33 mouse cellular contexts compared by ENCODE assay signal in genomic region chr1:120044584-120044983, GRCm38 (mm10). TPM values are rescaled to one million over a fixed set of nuclear protein-coding genes. Genes with fewer than 3 reads are reported as not detected.
DNase-seq lines count a peak whose midpoint lies in the region; ATAC-seq and TF ChIP-seq lines count a peak whose summit lies in the region.
"Had no signal": no experiment of that assay in that cellular context is flagged by ENCODE, and none has a peak within 500 bp of the region (broad histone marks: within the 10 kb centered on the region; RNA-seq: fewer than 3 reads in every experiment).

No protein-coding gene starts in this region.

- H3K4me1 ChIP-seq in embryonic facial prominence, embryonic 11.5 days (ENCODE audit: control insufficient read depth, insufficient read depth, low read length): no peaks in the 10 kb centered on the region
- no peaks in the 10 kb centered on the region for H3K4me1 ChIP-seq in embryonic facial prominence, embryonic 10.5 days
- H3K4me1 ChIP-seq in kidney, embryonic 16.5 days (ENCODE audit: insufficient read depth, low read length): peaks cover 2% of the 10 kb centered on the region; the same call in 1 of the 2 replicates
- H3K4me1 ChIP-seq in forebrain, postnatal 0 days (ENCODE audit: insufficient read depth): no peaks in the 10 kb centered on the region
- H3K4me1 ChIP-seq: hindbrain, embryonic 10.5 days; intestine, embryonic 15.5 days; limb, embryonic 13.5 days; liver, embryonic 12.5 days; midbrain, embryonic 10.5 days; midbrain, embryonic 15.5 days had no signal

- no peak for TF ChIP-seq CTCF in forebrain, postnatal 0 days (IDR thresholded peaks at IDR 0.05; ENCODE audit: low read depth)

- H3ac ChIP-seq in myocyte (ENCODE audit: control insufficient read depth, insufficient read length): no peak overlapping the region

- no peak overlapping the region for H3K4me2 ChIP-seq in embryonic facial prominence, embryonic 11.5 days (ENCODE audit: low read depth, low read length)
- H3K4me2 ChIP-seq in kidney, embryonic 16.5 days (replicated peaks; ENCODE audit: low read depth, low read length): no peak overlapping the region
- peak overlapping the region; percentile 60 for H3K4me2 ChIP-seq in myocyte (ENCODE audit: low read depth)
- no peak overlapping the region for H3K4me2 ChIP-seq in forebrain, postnatal 0 days (ENCODE audit: low read depth)
- H3K4me2 ChIP-seq: heart, embryonic 13.5 days; intestine, embryonic 15.5 days; limb, embryonic 13.5 days; liver, embryonic 12.5 days; midbrain, embryonic 15.5 days had no signal

- no peak overlapping the region for H3K27ac ChIP-seq in embryonic facial prominence, embryonic 11.5 days (replicated peaks; ENCODE audit: low read depth, low read length)
- no peak overlapping the region for H3K27ac ChIP-seq in embryonic facial prominence, embryonic 10.5 days (replicated peaks)
- H3K27ac ChIP-seq in kidney, embryonic 16.5 days (ENCODE audit: low read length): no peak overlapping the region
- H3K27ac ChIP-seq in forebrain, postnatal 0 days (ENCODE audit: low read depth, low read length): no peak overlapping the region
- H3K27ac ChIP-seq: heart, embryonic 13.5 days; hindbrain, embryonic 10.5 days; hindbrain, postnatal 0 days; intestine, embryonic 15.5 days; limb, embryonic 13.5 days; liver, embryonic 12.5 days; macrophage; midbrain, embryonic 10.5 days; midbrain, embryonic 15.5 days had no signal

- no peaks in the 10 kb centered on the region for H3K36me3 ChIP-seq in embryonic facial prominence, embryonic 11.5 days (replicated peaks; ENCODE audit: control insufficient read depth, insufficient read depth, low read depth, low read length)
- H3K36me3 ChIP-seq in embryonic facial prominence, embryonic 10.5 days (replicated peaks): no peaks in the 10 kb centered on the region
- H3K36me3 ChIP-seq in kidney, embryonic 16.5 days (ENCODE audit: insufficient read depth, low read length): no peaks in the 10 kb centered on the region
- no peaks in the 10 kb centered on the region for H3K36me3 ChIP-seq in myocyte (ENCODE audit: control insufficient read depth, insufficient read depth)
- no peaks in the 10 kb centered on the region for H3K36me3 ChIP-seq in forebrain, postnatal 0 days (ENCODE audit: insufficient read depth)
- H3K36me3 ChIP-seq: heart, embryonic 13.5 days; hindbrain, embryonic 10.5 days; intestine, embryonic 15.5 days; limb, embryonic 13.5 days; liver, embryonic 12.5 days; midbrain, embryonic 10.5 days; midbrain, embryonic 15.5 days had no signal

- no peak for TF ChIP-seq POLR2A in myocyte (IDR thresholded peaks at IDR 0.05; ENCODE audit: insufficient read length, low read depth)

- WGBS in embryonic facial prominence, embryonic 11.5 days: 87% methylated on average over 16 of the region's 16 CpGs
- WGBS in embryonic facial prominence, embryonic 10.5 days: 90% methylated on average over 16 of the region's 16 CpGs
- WGBS in kidney, embryonic 16.5 days: 69% methylated on average over 16 of the region's 16 CpGs
- 90% methylated on average over 16 of the region's 16 CpGs for WGBS in forebrain, postnatal 0 days

- H3K79me2 ChIP-seq in myocyte (ENCODE audit: control insufficient read depth, insufficient read depth): no peaks in the 10 kb centered on the region

- H3K4me3 ChIP-seq in embryonic facial prominence, embryonic 11.5 days (ENCODE audit: low read depth, low read length): no peak overlapping the region
- H3K4me3 ChIP-seq in embryonic facial prominence, embryonic 10.5 days: no peak overlapping the region
- H3K4me3 ChIP-seq in kidney, embryonic 16.5 days (ENCODE audit: low read length): no peak overlapping the region
- no peak overlapping the region for H3K4me3 ChIP-seq in myocyte
- H3K4me3 ChIP-seq in forebrain, postnatal 0 days (ENCODE audit: low read depth, low read length): no peak overlapping the region
- H3K4me3 ChIP-seq: heart, embryonic 13.5 days; hindbrain, embryonic 10.5 days; intestine, embryonic 15.5 days; limb, embryonic 13.5 days; liver, embryonic 12.5 days; midbrain, embryonic 10.5 days; midbrain, embryonic 15.5 days had no signal

- no peaks in the 10 kb centered on the region for H3K27me3 ChIP-seq in embryonic facial prominence, embryonic 11.5 days (ENCODE audit: control insufficient read depth, insufficient read depth, low read length)
- H3K27me3 ChIP-seq in embryonic facial prominence, embryonic 10.5 days (replicated peaks; ENCODE audit: low read depth, poor library complexity, severe bottlenecking): no peaks in the 10 kb centered on the region
- H3K27me3 ChIP-seq in kidney, embryonic 16.5 days (ENCODE audit: insufficient read depth, low read length): no peaks in the 10 kb centered on the region
- no peaks in the 10 kb centered on the region for H3K27me3 ChIP-seq in myocyte (ENCODE audit: control insufficient read depth, insufficient read depth, insufficient read length)
- H3K27me3 ChIP-seq in forebrain, postnatal 0 days (ENCODE audit: insufficient read depth, low read length): no peaks in the 10 kb centered on the region
- H3K27me3 ChIP-seq: heart, embryonic 13.5 days; intestine, embryonic 15.5 days; limb, embryonic 13.5 days; liver, embryonic 12.5 days; midbrain, embryonic 15.5 days had no signal

- H3K9me3 ChIP-seq in embryonic facial prominence, embryonic 11.5 days (replicated peaks; ENCODE audit: control insufficient read depth, low read length): no peaks in the 10 kb centered on the region
- no peaks in the 10 kb centered on the region for H3K9me3 ChIP-seq in embryonic facial prominence, embryonic 10.5 days
- no peaks in the 10 kb centered on the region for H3K9me3 ChIP-seq in kidney, embryonic 16.5 days (ENCODE audit: low read length)
- no peaks in the 10 kb centered on the region for H3K9me3 ChIP-seq in forebrain, postnatal 0 days (ENCODE audit: low read length)
- H3K9me3 ChIP-seq: heart, embryonic 13.5 days; hindbrain, embryonic 10.5 days; intestine, embryonic 15.5 days; limb, embryonic 13.5 days; liver, embryonic 12.5 days; midbrain, embryonic 10.5 days; midbrain, embryonic 15.5 days had no signal

- 0 out of 2 replicates have a peak, but pooled peaks have one; percentile 29 for ATAC-seq in embryonic facial prominence, embryonic 11.5 days (replicated peaks; ENCODE audit: insufficient number of reproducible peaks, low FRiP score, low TSS enrichment, low read depth)
- ATAC-seq in kidney, embryonic 16.5 days (ENCODE audit: low FRiP score, low TSS enrichment): 0 out of 2 replicates have a peak, but pooled peaks have one; percentile 39
- peak; percentile 55 for ATAC-seq in common myeloid progenitor, adult 5-6 weeks (replicated peaks; ENCODE audit: low read depth, poor library complexity, severe bottlenecking)
- ATAC-seq in forebrain, postnatal 0 days: no peak
- ATAC-seq: forebrain, embryonic 14.5 days; hindbrain, postnatal 0 days; intestine, embryonic 15.5 days; liver, embryonic 12.5 days; liver, postnatal 0 days; midbrain, embryonic 15.5 days had no signal

- H3K9ac ChIP-seq in embryonic facial prominence, embryonic 11.5 days (replicated peaks; ENCODE audit: low read length): no peak overlapping the region
- no peak overlapping the region for H3K9ac ChIP-seq in kidney, embryonic 16.5 days (replicated peaks; ENCODE audit: low read length)
- H3K9ac ChIP-seq in forebrain, postnatal 0 days: no peak overlapping the region
- H3K9ac ChIP-seq: heart, embryonic 13.5 days; intestine, embryonic 15.5 days; limb, embryonic 13.5 days; liver, embryonic 12.5 days; liver, postnatal 0 days; midbrain, embryonic 15.5 days had no signal

- no peak for DNase-seq in embryonic facial prominence, embryonic 11.5 days (ENCODE audit: low spot score)
- no peak for DNase-seq in embryonic facial prominence, embryonic 10.5 days (ENCODE audit: low spot score)
- DNase-seq in kidney, postnatal 14 days: no peak
- DNase-seq in forebrain, postnatal 0 days: no peak
- no peak for DNase-seq in liver
- DNase-seq: cerebellum, adult 11 months; cerebellum, adult 9-11 months; gastrocnemius, postnatal 14 days; heart, adult 18-20 months; heart, postnatal 10 days; kidney, adult 2 months; kidney, postnatal 4 days; liver, postnatal 0 days; lung, postnatal 10 days; spleen, adult 18-20 months; thymus, adult 2 months; thymus, postnatal 36 days had no signal

TF ChIP-seq in myocyte, 11 proteins besides CTCF, POLR2A, EP300 and RAD21 (continues in another document):
- TF ChIP-seq CEBPB (IDR thresholded peaks at IDR 0.05; ENCODE audit: insufficient read depth, poor library complexity, severe bottlenecking) (peak; percentile 8; the same call in 1 of the 2 replicates), MYOD1 (IDR thresholded peaks at IDR 0.05; ENCODE audit: control insufficient read depth in 1 of 3, insufficient read length in 2 of 3, low read depth in 2 of 3) (peak; percentile 19 to 99 (median 96)), POLR2AphosphoS2 (IDR thresholded peaks at IDR 0.05; ENCODE audit: insufficient read length, low read depth) (no peak)

RNA-seq across cellular contexts. Expression of gene Tmem37, which starts 29.3 kb away (rescaled TPM):
- polyA plus RNA-seq in embryonic facial prominence, embryonic 11.5 days (2014; fragmentation: Nextera tagmentation; extraction: Ambion mirVana): 6.1 and 8.9 TPM in 2 replicates
- 5.2 and 7.2 TPM in 2 replicates for polyA plus RNA-seq in embryonic facial prominence, embryonic 10.5 days (2016; fragmentation: Nextera tagmentation; extraction: Ambion mirVana)
- polyA plus RNA-seq in kidney, embryonic 16.5 days (2015; fragmentation: Nextera tagmentation; extraction: Ambion mirVana): 78.9 and 83.5 TPM in 2 replicates
- total RNA-seq in common myeloid progenitor, adult 5-6 weeks (2017): 0.78 and 0.87 TPM in 2 replicates
- polyA plus RNA-seq in myocyte (2012; fragmentation: generic; extraction: Trizol): 80.4 TPM
- total RNA-seq in forebrain, postnatal 0 days (2014; rRNA removed): 3.3 and 6.0 TPM in 2 replicates
- 6.8 and 9.7 TPM in 2 replicates for polyA plus RNA-seq in forebrain, postnatal 0 days (2015; fragmentation: Nextera tagmentation; extraction: Ambion mirVana)
- total RNA-seq: neutrophil, adult 5-6 weeks had no signal

RNA-seq across cellular contexts. Expression of gene Sctr, which starts 37.9 kb away (rescaled TPM):
- not detected in 2 replicates for polyA plus RNA-seq in embryonic facial prominence, embryonic 11.5 days (2014; fragmentation: Nextera tagmentation; extraction: Ambion mirVana)
- polyA plus RNA-seq in embryonic facial prominence, embryonic 10.5 days (2016; fragmentation: Nextera tagmentation; extraction: Ambion mirVana): 0.16 and 0.24 TPM in 2 replicates
- 0.42 and 0.73 TPM in 2 replicates for polyA plus RNA-seq in kidney, embryonic 16.5 days (2015; fragmentation: Nextera tagmentation; extraction: Ambion mirVana)
- total RNA-seq in common myeloid progenitor, adult 5-6 weeks (2017): not detected in 2 replicates
- 1.9 TPM for polyA plus RNA-seq in myocyte (2012; fragmentation: generic; extraction: Trizol)
- 0.92 and 1.1 TPM in 2 replicates for total RNA-seq in forebrain, postnatal 0 days (2014; rRNA removed)
- polyA plus RNA-seq in forebrain, postnatal 0 days (2015; fragmentation: Nextera tagmentation; extraction: Ambion mirVana): 0.31 and 1.1 TPM in 2 replicates
- total RNA-seq: neutrophil, adult 5-6 weeks had no signal
- polyA plus RNA-seq: liver, embryonic 12.5 days; macrophage had no signal

RNA-seq across cellular contexts. Expression of gene Cfap221, which starts 47.5 kb away (rescaled TPM):
- 0.74 TPM in 1 of 2 replicates, not detected in the other for polyA plus RNA-seq in embryonic facial prominence, embryonic 11.5 days (2014; fragmentation: Nextera tagmentation; extraction: Ambion mirVana)
- polyA plus RNA-seq in embryonic facial prominence, embryonic 10.5 days (2016; fragmentation: Nextera tagmentation; extraction: Ambion mirVana): not detected in 2 replicates
- polyA plus RNA-seq in kidney, embryonic 16.5 days (2015; fragmentation: Nextera tagmentation; extraction: Ambion mirVana): 0.21 and 0.22 TPM in 2 replicates
- not detected in 2 replicates for total RNA-seq in common myeloid progenitor, adult 5-6 weeks (2017)
- polyA plus RNA-seq in myocyte (2012; fragmentation: generic; extraction: Trizol): not detected
- 0.24 and 0.92 TPM in 2 replicates for total RNA-seq in forebrain, postnatal 0 days (2014; rRNA removed)
- 0.28 and 1.1 TPM in 2 replicates for polyA plus RNA-seq in forebrain, postnatal 0 days (2015; fragmentation: Nextera tagmentation; extraction: Ambion mirVana)
- total RNA-seq: adrenal gland, adult 18-20 months; gastrocnemius, postnatal 14 days; heart, adult 18-20 months; heart, postnatal 10 days; hindbrain, postnatal 0 days; neutrophil, adult 5-6 weeks had no signal
- polyA plus RNA-seq: heart, embryonic 13.5 days; intestine, embryonic 15.5 days; kidney, adult 2 months; liver, embryonic 12.5 days; liver, postnatal 0 days; macrophage; neural tube, embryonic 11.5 days; thymus, adult 2 months had no signal
